Mouse (Mus musculus): ENCODE measurements around the gene 4931406P16Rik.

- TF ChIP-seq CTCF (IDR thresholded peaks at IDR 0.05; ENCODE audit: control insufficient read depth, insufficient read depth, insufficient replicate concordance, low read depth, low read length) = no peak
- no peak for TF ChIP-seq POLR2A (IDR thresholded peaks at IDR 0.05; ENCODE audit: control insufficient read depth, low read depth, low read length)
Measured at GRCm38 (mm10) chr7:34229153-34229552, 84.2 kb downstream of the 4931406P16Rik start.

Measured in testis, adult 2 months (tissue).